Mouse (Mus musculus) cortical plate, adult 2 months (tissue): ENCODE data around the gene Trnau1ap. TPM values are rescaled to one million over a fixed set of nuclear protein-coding genes. Genes with fewer than 3 reads are reported as not detected.
A peak's percentile ranks its signal among the peaks of the same experiment; 100 is the strongest.

Source experiments
- H3K27ac ChIP-seq: fragments of 200-500 bp; 2 replicates; pipeline ENCODE4 v1.5.1; 2012; ENCODE audit warnings: low read length, control low read depth, inconsistent platforms; ENCODE audit not compliant: insufficient read depth
- H3K4me1 ChIP-seq: fragments of 200-500 bp; 2 replicates; pipeline ENCODE4 v1.6.1; 2011; ENCODE audit warnings: low read length; ENCODE audit not compliant: control insufficient read depth, insufficient read depth
- H3K4me3 ChIP-seq: fragments of 200-500 bp; 2 replicates; pipeline ENCODE4 v1.5.1; 2011; ENCODE audit warnings: mild to moderate bottlenecking, low read length, control low read depth; ENCODE audit not compliant: insufficient read depth
- CTCF ChIP-seq: fragments of 200-500 bp; IDR thresholded peaks from 2 replicates; pipeline ENCODE4 v1.5.1; 2011; ENCODE audit warnings: mild to moderate bottlenecking, control low read depth, low read length; ENCODE audit not compliant: insufficient read depth; ENCODE audit errors: extremely low read depth
- POLR2A ChIP-seq: fragments of 200-500 bp; IDR thresholded peaks from 2 replicates; pipeline ENCODE4 v1.6.1; 2011; ENCODE audit warnings: mild to moderate bottlenecking, low read length, control low read depth; ENCODE audit not compliant: insufficient read depth; ENCODE audit errors: extremely low read depth
- polyA plus RNA-seq: library from polyadenylated mRNA; depleted of rRNA; stranded (reverse); fragments of >200 nt; gene quantifications from 2 replicates; pipeline ENCODE4 v1.2.3, GENCODE M21; 2012

The Trnau1ap gene
- polyA plus RNA-seq, 1 experiment, result 14.9 TPM

DNA sequence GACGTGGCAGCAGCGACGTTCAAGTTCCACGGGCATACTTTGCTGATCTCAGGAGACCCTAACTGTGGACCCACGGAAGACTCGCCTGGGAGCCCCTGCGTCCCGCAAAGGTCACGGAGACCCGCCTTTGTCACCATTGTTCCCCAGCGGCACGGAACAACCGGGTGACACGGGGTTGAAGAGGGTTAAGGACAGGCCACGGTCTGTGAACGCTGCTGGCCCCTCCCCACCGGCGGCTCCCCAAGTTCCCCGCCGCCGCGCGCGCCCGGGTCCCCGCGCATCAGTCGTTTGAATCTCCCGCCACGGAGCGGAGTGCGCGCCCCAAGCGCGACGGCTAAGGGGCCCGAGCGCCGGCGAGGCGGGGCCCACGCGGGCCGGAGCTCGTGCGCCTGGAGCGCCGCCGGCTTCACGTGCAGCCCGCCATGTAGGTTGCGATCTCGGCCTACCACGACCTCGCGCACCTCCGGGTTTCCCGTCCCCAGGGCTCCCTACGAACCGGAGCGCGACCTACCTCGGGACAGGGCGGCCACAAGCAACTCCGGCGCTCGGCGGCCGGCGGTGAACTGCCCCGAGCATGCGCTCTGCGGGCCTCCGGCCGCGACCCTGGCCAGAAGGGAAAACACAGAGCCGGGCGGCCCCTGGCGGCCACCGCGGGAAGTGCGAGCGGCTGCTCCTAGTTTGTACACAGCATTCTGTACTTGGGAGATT, 16.0 kb upstream of the Trnau1ap start:
- H3K4me1 ChIP-seq, result no peaks in the 10 kb centered on the region
- H3K27ac ChIP-seq, result no peak overlapping the region
- TF ChIP-seq CTCF (peak; percentile 65), POLR2A (peak; percentile 39; the same call in 1 of the 2 replicates)
- peak overlapping the region; percentile 62 for H3K4me3 ChIP-seq

DNA sequence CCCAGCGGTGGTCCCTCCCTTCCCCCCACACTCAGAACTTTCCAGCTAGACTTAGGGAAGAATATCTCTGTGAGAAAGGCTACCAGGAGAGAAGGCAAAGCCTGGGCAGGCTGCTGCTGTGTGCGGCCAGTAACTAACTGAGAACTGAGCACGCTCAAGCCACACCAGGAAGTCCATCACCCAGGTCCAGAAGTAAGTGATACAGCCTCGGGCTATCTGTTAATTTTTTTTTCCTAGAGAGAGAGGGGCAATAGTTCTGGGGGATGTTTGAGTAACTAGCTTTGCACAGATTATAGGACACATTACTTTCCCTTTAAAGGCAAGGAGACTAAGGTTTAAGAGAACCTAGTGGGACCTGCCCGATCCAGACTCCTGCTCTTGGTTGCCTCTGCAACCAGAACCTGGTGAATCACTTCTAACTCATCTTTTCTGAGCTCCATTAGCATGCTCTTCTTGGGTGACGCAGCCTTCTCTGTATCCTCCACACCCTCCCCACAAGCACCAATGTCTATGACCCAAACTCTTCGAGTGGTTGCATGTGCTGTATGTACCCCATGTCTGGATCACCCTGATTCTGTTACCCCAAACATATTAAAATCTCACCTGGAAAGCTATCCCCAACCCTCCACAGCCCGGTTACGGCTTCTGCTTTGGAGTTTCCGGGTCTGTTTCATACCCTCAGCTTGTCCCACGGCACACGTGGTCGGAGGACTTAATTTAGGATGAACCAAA, 15.2 kb upstream of the Trnau1ap start:
- Histone ChIP-seq H3K4me1 (no peaks in the 10 kb centered on the region), H3K27ac (no peak overlapping the region), H3K4me3 (peak overlapping the region; percentile 62)
- TF ChIP-seq POLR2A (no peak), CTCF (no peak)

GRCm38 (mm10) chr4:132341451-132341850, 12.1 kb upstream of the Trnau1ap start:
- TF ChIP-seq POLR2A (no peak), CTCF (no peak)
- Histone ChIP-seq H3K4me3 (no peak overlapping the region), H3K4me1 (no peaks in the 10 kb centered on the region), H3K27ac (no peak overlapping the region)

- TF ChIP-seq POLR2A (no peak), CTCF (no peak)
- Histone ChIP-seq H3K4me3 (no peak overlapping the region), H3K4me1 (no peaks in the 10 kb centered on the region)
These were observed 9.6 kb upstream of the Trnau1ap start for GRCm38 (mm10) chr4:132338943-132339342.

GRCm38 (mm10) chr4:132332880-132333279, 3.5 kb upstream of the Trnau1ap start:
- Histone ChIP-seq H3K4me3 (no peak overlapping the region), H3K4me1 (no peaks in the 10 kb centered on the region; the same call in 1 of the 2 replicates), H3K27ac (no peak overlapping the region)
- TF ChIP-seq POLR2A (no peak), CTCF (no peak)

More at GRCm38 (mm10) chr4:132338943-132339342, 9.6 kb upstream of the Trnau1ap start:
- no peak overlapping the region for H3K27ac ChIP-seq

GRCm38 (mm10) chr4:132331960-132332359, 2.6 kb upstream of the Trnau1ap start:
- H3K27ac ChIP-seq, result no peak overlapping the region
- H3K4me3 ChIP-seq, result no peak overlapping the region
- no peaks in the 10 kb centered on the region; the same call in 1 of the 2 replicates for H3K4me1 ChIP-seq
- no peak for TF ChIP-seq CTCF
- TF ChIP-seq POLR2A, result no peak

GRCm38 (mm10) chr4:132329835-132330354, 557 bp upstream of the Trnau1ap start:
- H3K4me3 ChIP-seq, result peak overlapping the region; percentile 66
- H3K27ac ChIP-seq, result no peak overlapping the region
- H3K4me1 ChIP-seq, result no peaks in the 10 kb centered on the region; the same call in 1 of the 2 replicates
- TF ChIP-seq POLR2A (no peak), CTCF (no peak)

DNA sequence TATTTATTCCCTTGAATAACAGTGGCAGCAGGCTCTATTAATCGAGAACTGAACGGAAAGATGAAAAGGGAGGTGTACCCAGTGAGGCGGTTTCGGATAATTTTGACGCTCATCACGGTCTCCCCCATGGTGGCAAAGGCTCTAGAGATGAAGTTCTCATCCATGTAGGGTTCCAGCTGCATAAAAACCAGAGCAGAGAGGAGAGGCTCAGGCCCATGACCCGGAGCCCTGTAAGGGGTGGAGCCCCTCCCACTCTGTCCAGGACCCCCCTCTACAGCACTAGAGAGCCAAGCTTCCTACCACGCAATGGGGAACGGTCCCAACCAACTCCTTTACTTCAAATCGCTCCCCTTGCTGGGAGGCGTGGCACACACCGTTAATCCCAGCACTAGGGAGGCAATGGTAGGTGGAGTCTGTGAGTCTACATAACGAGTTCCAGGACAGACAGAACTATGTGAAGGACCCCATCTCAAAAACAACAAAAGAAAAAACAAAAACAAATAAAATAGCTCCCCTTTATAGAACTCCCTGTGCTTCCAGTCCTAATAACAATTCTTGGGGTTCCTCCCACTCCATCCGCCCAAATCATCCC, 851 bp downstream of the Trnau1ap start:
- TF ChIP-seq POLR2A (no peak), CTCF (no peak)
- Histone ChIP-seq H3K4me3 (peak overlapping the region; percentile 66), H3K27ac (no peak overlapping the region), H3K4me1 (no peaks in the 10 kb centered on the region; the same call in 1 of the 2 replicates)

- TF ChIP-seq POLR2A (no peak), CTCF (no peak)
- no peak overlapping the region for H3K27ac ChIP-seq
These were observed 2.9 kb downstream of the Trnau1ap start for GRCm38 (mm10) chr4:132326481-132326880.

More at GRCm38 (mm10) chr4:132326481-132326880, 2.9 kb downstream of the Trnau1ap start:
- Histone ChIP-seq H3K4me3 (no peak overlapping the region), H3K4me1 (no peaks in the 10 kb centered on the region; the same call in 1 of the 2 replicates)
